Mouse (Mus musculus): ENCODE results near the gene Cygb.
"Not testable (repeated sequence)": the region's sequence is repeated elsewhere in the genome, so short reads cannot be mapped to it uniquely, and the experiment has no call there.

Cygb gene

GRCm38 (mm10) chr11:116654255-116654821 is at the start of gene Cygb:
Gene Cygb, minus strand, starts transcription at chr11:116654313.
- no peak for DNase-seq (ENCODE audit: low spot score in 2 of 2)

- DNase-seq (ENCODE audit: low spot score in 2 of 2), result no peak
These were observed 47.3 kb upstream of the Cygb start for GRCm38 (mm10) chr11:116701377-116701841.

DNA sequence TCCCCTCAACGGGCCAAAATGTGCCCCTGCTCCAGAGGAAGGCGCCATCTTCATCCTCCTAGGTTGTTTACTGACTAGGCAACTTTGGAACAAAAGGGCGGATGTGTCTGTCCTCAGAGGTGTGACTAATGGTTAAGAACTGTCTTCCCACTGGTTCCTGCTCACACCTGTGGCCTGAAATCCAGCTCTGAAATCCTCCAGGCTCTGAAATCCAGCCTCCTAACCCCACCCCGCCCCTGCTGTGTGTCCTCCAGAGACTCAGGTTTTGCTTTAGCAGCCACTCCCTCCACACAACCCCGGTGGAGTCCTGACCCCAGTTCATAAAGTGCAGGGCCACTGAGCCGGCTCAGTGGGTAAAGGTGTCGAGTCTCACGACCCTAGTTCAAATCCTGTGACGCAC is 43.4 kb upstream of the Cygb start:
- DNase-seq (ENCODE audit: low spot score in 2 of 2), result no peak

DNA sequence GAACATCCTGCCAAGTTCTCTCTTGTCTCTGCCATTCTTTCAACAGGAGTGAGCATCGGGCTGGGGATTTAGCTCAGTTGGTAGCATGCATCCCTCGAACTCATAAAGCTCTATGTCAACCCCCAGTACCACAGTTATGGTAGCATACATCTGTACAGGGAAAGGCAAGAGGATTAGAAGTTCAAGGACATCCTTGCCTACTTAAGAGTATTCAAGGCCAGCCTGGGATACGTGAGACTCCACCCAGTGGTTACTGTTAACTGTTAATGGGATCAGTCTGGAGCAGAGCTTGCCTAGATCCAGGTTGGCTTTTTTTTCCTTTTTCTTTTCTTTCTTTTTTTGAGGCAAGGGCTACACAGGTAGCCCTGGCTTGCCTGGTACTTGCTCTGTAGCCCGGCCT is 42.3 kb upstream of the Cygb start:
- no peak for DNase-seq (ENCODE audit: low spot score in 2 of 2)

- no peak for DNase-seq (ENCODE audit: low spot score in 2 of 2)
These were observed 41.2 kb upstream of the Cygb start for GRCm38 (mm10) chr11:116695194-116695880.

- DNase-seq (ENCODE audit: low spot score in 2 of 2), result peak in 1 of 2 experiments; percentile 20
These were observed 40.4 kb upstream of the Cygb start for GRCm38 (mm10) chr11:116694250-116695193.

GRCm38 (mm10) chr11:116693899-116694249 is 39.8 kb upstream of the Cygb start:
- no peak for DNase-seq (ENCODE audit: low spot score in 2 of 2)

DNA sequence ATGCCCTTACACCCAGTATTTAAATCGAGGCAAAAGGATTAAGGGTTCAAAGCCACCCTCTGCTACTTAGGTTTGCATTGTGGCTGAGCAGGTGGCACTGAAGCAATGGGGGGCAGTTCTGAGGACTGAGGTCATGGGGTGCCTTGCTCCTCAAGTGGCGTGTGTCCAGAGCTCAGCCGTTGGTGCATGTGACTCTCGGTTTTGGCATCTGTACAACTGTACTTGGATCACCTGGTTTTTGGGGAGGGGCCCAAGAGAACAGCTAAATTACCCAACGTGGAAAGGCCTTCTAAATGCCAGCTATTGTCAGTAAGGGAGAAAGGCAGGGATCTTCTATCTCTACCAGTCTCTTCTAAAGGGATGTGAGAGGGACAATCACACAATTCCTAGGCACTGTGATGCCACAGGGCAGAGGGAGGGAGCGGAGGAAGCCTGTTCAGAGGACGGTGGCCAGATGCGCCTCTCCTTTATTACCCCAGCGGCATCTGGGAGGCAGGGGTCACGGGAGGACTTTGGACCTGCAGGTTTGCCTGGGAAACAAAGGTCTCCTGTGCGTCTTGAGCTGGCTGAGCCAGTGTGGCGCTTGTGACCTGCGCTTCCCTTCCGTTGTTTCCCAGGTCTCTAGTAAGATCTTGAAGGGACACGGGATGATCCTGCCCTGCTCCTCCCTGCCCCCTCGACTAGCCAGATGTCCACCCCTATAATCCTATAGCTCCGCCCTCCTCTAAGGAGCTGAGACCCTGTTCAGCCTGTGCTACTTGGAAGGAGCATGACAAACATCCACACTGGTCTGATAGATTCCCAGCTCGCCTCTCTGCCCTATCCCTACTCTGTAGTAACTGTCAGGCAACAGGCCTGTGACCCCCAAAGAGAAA is 36.8 kb upstream of the Cygb start:
- no peak for DNase-seq (ENCODE audit: low spot score in 2 of 2)

- no peak for DNase-seq (ENCODE audit: low spot score in 2 of 2)
These were observed 35.5 kb upstream of the Cygb start for GRCm38 (mm10) chr11:116689622-116690021.

DNA sequence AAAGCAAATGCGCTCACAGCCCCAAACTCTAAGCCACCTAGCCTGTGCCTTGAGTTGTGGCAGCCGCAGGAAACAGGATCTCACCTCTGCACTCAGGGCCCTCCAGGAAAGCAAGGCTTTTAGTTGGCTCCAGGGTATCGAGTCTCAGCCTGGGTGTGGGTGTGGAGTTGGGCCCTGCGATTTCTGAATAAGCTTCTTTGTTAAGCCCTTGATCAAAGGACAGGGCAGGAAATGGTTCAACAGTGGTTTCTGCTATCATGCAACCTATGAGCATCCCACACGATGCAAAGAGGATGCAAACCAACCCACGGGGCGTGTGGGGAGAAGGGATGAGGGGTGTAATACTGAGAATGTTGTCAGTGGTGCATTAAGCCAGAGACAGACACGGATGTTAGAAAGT is 33.8 kb upstream of the Cygb start:
- DNase-seq (ENCODE audit: low spot score in 2 of 2), result no peak

DNA sequence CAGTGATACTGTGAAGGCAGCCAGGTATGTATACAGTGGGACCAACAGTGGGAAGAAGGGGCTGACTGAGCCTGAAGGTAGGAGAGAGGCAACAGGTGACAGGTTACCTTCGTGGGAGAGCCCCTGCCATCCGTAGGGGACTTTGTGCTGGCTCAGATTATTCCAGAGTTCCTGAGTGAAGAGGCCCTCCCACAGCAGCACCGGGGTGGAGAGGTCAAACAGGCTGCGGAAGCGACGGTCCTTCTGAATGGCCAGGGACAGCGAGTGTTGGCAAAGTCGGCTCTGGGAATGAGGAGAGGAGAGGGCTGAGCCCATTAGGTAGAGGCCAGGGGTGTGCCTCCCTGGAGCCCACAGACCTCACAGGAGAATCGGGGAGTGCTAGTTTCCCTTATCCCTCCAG is 31.6 kb upstream of the Cygb start:
- no peak for DNase-seq (ENCODE audit: low spot score in 2 of 2)

DNA sequence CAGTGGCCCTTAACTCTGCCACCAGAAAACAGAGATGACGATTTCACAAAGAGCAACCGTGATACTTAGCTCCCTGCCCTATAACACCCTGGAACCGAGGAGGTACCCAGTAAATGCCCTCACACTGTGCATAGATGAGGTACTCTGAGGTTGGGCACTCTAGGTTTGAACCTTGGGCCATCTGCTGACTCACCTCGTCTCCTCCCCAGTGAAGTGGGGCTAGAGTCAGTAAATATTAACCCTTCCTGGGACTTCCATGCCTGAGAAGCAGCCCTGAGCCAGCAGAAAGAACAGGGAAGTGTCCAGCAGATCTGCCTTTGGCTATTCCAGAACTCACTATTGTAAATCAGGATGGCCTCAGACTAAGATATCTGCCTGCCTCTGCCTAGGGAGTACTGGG is 29.7 kb upstream of the Cygb start:
- DNase-seq (ENCODE audit: low spot score in 2 of 2), result no peak

GRCm38 (mm10) chr11:116682501-116683144 is 28.5 kb upstream of the Cygb start:
- DNase-seq (ENCODE audit: low spot score in 2 of 2), result no peak

DNA sequence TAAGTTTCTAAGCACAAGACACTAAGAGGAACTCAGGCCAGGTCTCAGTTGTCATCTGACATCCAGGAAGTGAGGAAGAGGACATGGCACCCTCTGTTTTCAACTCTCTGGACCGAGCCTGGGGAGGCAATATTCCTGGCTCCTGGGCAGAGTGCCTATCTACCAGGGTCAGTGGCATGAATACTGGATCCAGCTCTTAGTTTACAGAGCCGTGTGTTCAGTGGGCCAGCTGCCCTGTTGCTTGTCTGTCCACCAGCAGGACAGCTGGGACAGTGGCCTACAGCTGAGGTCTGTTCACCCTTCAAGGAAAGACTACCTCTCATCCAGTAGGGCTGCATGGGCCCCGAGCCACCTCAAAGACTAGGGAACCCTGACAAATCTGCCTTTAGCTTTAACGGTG is 27.0 kb upstream of the Cygb start:
- DNase-seq (ENCODE audit: low spot score in 2 of 2), result no peak

DNA sequence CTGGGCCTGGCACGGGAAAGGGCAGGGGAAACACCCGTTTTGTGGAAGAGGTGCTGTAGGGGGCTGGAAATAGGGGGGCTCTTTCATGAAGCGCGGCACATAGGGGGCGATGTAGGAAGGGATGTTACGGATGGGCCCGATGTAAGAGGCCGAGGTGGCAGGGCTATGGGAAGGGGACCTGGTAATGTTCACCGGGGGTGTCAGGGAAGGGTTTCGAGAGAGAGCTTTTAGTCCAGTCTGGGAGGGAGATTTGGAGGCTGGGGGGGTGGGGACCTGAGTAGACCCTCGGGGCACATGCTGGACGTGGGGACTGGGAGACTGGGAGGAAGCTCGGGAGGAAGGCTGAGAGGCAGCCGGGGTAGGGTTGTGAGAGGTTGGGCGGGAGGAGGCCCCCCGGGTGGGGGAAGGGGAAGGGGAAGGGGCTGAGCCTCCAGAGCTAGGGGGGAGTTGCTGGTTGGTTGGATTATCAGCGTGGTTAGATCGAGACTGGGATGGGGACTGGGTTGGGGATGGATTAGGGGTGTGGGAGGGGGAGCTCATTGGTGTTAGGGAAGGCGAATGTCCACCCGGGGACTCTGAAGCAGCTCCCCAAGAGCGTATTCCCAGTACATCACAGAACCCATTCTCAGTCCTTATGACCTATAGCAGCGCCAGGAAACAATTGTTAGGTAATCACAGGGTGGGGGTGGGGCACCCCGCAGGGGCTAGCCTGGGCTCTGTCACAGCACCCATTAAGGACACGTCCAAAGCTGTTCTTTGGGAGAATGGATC is 26.4 kb upstream of the Cygb start:
- no peak for DNase-seq (ENCODE audit: low spot score in 2 of 2)

- no peak for DNase-seq (ENCODE audit: low spot score in 2 of 2)
These were observed 25.0 kb upstream of the Cygb start for GRCm38 (mm10) chr11:116679148-116679547.

GRCm38 (mm10) chr11:116677711-116678441 is 23.8 kb upstream of the Cygb start:
- DNase-seq (ENCODE audit: low spot score in 2 of 2), result no peak

DNA sequence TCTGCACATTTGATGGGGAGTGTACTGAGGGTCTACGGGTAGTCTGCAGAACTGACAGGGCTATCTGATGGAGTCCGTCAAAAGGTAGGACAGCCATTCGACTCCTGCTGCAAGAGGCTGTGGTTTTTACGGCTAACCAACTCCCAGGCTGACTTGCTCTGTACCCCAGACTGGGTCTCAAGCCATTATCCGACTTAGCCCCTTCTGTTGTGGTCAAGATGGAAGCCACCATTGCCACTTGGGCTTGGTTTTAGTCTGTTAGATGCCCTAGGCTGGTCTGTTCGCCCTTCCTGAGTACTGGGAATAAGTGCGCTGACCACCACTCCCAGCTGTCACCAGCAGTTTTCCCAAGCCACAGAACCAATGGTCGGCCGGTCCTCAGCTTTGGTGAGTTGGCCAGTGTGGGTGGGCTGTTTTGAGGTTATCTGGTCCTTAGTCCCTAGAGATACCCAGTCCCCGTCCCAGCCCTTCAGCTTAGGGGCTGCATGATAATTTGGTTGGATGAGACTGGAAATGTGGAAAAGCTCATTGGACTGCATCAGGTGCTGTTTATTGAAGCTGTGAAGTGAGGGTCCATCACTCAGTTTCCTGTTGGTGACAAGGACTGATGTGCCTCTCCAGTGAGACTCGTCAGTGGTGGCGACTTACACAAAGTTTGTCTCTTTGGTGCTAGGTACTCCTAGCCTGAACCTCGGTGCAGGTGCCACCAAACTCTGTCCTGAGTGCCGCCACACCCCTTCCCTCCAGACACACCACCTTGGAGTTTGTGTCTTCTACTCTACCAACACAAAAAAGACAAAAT is 22.3 kb upstream of the Cygb start:
- no peak for DNase-seq (ENCODE audit: low spot score in 2 of 2)

GRCm38 (mm10) chr11:116675429-116675828 is 21.3 kb upstream of the Cygb start:
- not testable (repeated sequence) for DNase-seq (ENCODE audit: low spot score in 2 of 2)
